Mouse (Mus musculus) adrenal gland, postnatal 36 days (tissue): ENCODE data around the gene Ngfr. TPM values are rescaled to one million over a fixed set of nuclear protein-coding genes. Genes with fewer than 3 reads are reported as not detected.
"Not testable (repeated sequence)": the region's sequence is repeated elsewhere in the genome, so short reads cannot be mapped to it uniquely, and the experiment has no call there.

ENCODE experiments used
- DNase-seq, 2 experiments: peaks; one replicate each; pipeline ENCODE4 v3.0.0; 2021; ENCODE audit warnings: mixed read lengths in 1 of 2
- long read RNA-seq, 2 experiments: library from polyadenylated mRNA; stranded (forward); transcript quantifications; one replicate each; pipeline ENCODE4 v2.0.0; 2021; ENCODE audit warnings: borderline sequencing depth in 2 of 2
- total RNA-seq, 2 experiments: library from RNA; stranded (reverse); gene quantifications; 2 replicates each; pipeline ENCODE4 v1.2.3; 2021

Ngfr gene
- total RNA-seq = 1 to 10 TPM; 3.6 to 4.0 TPM
- long read RNA-seq, experiment 1, partial matches to known transcripts = 0 of 1 reads
- long read RNA-seq, experiment 1, other reads (novel, unspliced or antisense) = 0 of 1 reads
- long read RNA-seq, experiment 2, partial matches to known transcripts = 0 of 1 reads
- long read RNA-seq, experiment 2, other reads (novel, unspliced or antisense) = 0 of 1 reads

GRCm38 (mm10) chr11:95587423-95587951 lies at the start of gene Ngfr:
Gene Ngfr, minus strand, starts transcription at chr11:95587735.
- peak; percentile 45 to 57 for DNase-seq

GRCm38 (mm10) chr11:95635030-95635429 lies 47.5 kb upstream of the Ngfr start:
- DNase-seq = no peak

- DNase-seq = no peak
Observed at GRCm38 (mm10) chr11:95633512-95634000, 46.0 kb upstream of the Ngfr start.

- DNase-seq = no peak
Observed at GRCm38 (mm10) chr11:95632474-95632873, 44.9 kb upstream of the Ngfr start.

- no peak for DNase-seq
Observed at GRCm38 (mm10) chr11:95631301-95631700, 43.8 kb upstream of the Ngfr start.

- no peak for DNase-seq
Observed at GRCm38 (mm10) chr11:95630558-95630957, 43.0 kb upstream of the Ngfr start.

GRCm38 (mm10) chr11:95622426-95622825 lies 34.9 kb upstream of the Ngfr start:
- no peak for DNase-seq

- DNase-seq = no peak
Observed at GRCm38 (mm10) chr11:95621541-95622130, 34.1 kb upstream of the Ngfr start.

- no peak for DNase-seq
Observed at GRCm38 (mm10) chr11:95621010-95621409, 33.5 kb upstream of the Ngfr start.

GRCm38 (mm10) chr11:95619886-95620444 lies 32.4 kb upstream of the Ngfr start:
- DNase-seq = no peak

- no peak for DNase-seq
Observed at GRCm38 (mm10) chr11:95619081-95619480, 31.5 kb upstream of the Ngfr start.

- peak; percentile 77 to 80 for DNase-seq
Observed at GRCm38 (mm10) chr11:95617785-95618465, 30.4 kb upstream of the Ngfr start.

- DNase-seq = no peak
Observed at GRCm38 (mm10) chr11:95614739-95615138, 27.2 kb upstream of the Ngfr start.

- DNase-seq = no peak
Observed at GRCm38 (mm10) chr11:95611283-95611682, 23.7 kb upstream of the Ngfr start.

- no peak for DNase-seq
Observed at GRCm38 (mm10) chr11:95610391-95610902, 22.9 kb upstream of the Ngfr start.

GRCm38 (mm10) chr11:95609924-95610323 lies 22.4 kb upstream of the Ngfr start:
- DNase-seq = no peak

GRCm38 (mm10) chr11:95607286-95607685 lies 19.8 kb upstream of the Ngfr start:
- DNase-seq = not testable (repeated sequence)

- no peak for DNase-seq
Observed at GRCm38 (mm10) chr11:95598214-95599062, 10.9 kb upstream of the Ngfr start.

GRCm38 (mm10) chr11:95597741-95598140 lies 10.2 kb upstream of the Ngfr start:
- DNase-seq = no peak

- peak; percentile 18 to 46 for DNase-seq
Observed at GRCm38 (mm10) chr11:95596704-95597103, 9.2 kb upstream of the Ngfr start.

GRCm38 (mm10) chr11:95596150-95596515 lies 8.6 kb upstream of the Ngfr start:
- no peak for DNase-seq
